Mouse (Mus musculus): Measurements from ENCODE around the gene Trpc7. TPM values are rescaled to one million over a fixed set of nuclear protein-coding genes. Genes with fewer than 3 reads are reported as not detected.

Trpc7 gene
- total and polyA plus RNA-seq, 3 experiments = 0.13 to 0.66 (median 0.23) TPM

DNA sequence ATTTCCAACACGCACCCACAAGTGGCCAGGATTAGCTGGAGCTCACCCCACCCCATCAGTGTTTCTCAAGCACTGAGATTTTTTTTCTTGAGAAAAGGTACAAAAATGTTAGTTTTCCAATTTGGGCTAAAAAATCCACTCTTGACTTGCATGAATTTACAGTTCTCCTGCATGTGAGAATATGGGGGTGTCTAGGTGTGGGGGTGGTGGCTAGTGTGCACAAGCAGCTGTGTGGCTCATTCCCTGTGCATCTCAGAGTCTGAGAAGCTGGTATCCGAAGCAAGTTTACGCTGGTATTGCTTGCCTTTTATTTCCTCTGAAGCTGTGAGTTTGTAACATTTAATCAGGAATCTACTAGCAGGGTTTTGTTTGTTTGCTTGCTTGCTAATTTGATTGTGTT lies 105.1 kb downstream of the Trpc7 start:
- DNase-seq = no peak

GRCm38 (mm10) chr13:56782621-56783020 lies 113.2 kb downstream of the Trpc7 start:
- no peak for DNase-seq

DNA sequence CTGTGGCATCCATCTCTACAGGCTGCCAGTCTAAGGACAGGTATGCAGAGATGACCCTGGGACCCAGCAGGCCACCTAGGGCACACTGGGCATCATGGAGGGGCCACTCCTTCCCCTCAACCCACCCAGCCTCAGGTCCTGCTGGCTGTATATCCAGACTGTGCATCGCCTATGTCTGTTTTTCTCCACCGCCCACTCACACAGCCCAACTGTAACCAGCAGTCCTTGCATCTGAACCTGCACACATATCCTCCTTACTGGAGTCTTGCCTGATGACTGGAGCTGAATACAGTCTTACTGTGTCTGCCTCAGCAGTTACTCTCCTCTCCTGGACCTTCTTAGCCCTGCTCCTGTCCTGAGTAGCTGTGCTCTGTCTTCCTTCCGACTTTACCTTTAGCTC lies 114.1 kb downstream of the Trpc7 start:
- DNase-seq = no peak

- peak; percentile 50 for DNase-seq
Observed at GRCm38 (mm10) chr13:56780746-56781469, 114.9 kb downstream of the Trpc7 start.

GRCm38 (mm10) chr13:56774304-56774703 lies 121.5 kb downstream of the Trpc7 start:
- no peak for DNase-seq

DNA sequence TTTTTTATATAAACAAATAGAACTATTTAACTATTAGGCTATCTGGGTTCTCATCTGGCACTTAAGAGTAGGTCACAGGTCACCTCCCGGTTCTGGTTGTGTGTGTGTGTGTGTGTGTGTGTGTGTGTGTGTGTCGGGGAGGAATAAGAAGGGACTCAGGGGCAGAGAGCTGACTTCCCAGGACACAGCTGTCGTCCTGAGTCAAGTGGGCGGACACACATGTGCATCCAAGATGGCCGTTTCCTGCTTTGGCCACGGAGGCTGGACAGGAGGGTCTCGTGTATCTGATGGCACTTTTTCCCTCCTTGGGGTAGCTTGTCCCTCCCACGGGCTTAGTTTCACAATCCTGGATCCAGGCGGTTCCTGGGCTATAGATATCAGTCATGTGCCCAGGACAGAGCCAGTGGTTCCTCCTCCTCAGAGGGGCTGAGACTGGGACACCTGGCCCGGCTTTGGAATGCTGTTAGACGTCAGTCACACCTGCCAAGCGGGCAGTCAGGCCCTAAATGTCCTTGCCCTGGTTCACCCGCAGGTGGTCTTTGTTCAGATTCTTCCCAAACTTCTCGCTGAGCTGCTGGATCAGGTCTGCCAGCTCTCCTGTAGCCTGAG lies 122.4 kb downstream of the Trpc7 start:
- no peak for DNase-seq

GRCm38 (mm10) chr13:56772592-56772991 lies 123.2 kb downstream of the Trpc7 start:
- DNase-seq = no peak

- no peak for DNase-seq
Observed at GRCm38 (mm10) chr13:56770786-56771185, 125.0 kb downstream of the Trpc7 start.

DNA sequence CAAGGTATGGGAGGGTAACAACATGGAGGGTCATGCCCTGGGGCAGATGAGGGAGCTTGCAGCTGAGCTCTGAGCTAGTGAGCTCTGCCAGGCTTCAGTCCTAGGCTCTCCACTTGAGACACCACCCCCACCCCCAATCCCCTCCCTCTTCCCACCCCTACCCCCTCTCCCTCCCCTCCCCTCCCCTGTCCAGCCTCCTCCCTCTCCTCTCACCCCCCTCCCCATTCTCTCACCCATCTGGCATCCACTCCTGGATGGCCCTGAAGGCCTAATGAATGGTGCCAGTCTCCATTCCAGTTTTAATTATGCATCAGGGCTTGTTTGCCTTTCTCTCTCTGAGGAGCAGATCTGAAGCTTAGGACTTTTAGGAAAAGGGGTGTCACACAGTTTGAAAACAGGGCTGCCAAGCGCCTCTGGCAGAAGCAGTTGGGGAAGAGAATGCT lies 125.6 kb downstream of the Trpc7 start:
- no peak for DNase-seq

GRCm38 (mm10) chr13:56769431-56769830 lies 126.4 kb downstream of the Trpc7 start:
- no peak for DNase-seq

DNA sequence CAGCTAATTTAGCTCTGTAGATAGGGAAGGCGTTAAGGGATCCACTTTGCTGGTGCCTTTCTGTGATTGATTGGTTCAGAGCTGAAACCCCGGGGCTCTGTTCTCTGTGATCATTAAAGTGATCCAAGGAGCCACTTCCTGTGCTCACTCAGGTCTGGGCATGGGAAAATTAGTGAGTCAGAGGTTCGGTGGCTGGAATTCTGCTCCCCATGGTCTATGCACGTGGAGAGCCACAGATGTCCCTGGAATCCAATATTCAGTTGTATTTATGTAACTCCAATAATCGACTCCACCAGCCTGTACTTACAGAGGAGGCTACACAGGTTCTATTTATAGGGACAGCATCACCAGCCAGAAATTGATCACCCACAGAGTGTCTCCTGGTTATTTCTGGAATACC lies 129.6 kb downstream of the Trpc7 start:
- no peak for DNase-seq

GRCm38 (mm10) chr13:56765284-56766032 lies 130.3 kb downstream of the Trpc7 start:
- DNase-seq = no peak

DNA sequence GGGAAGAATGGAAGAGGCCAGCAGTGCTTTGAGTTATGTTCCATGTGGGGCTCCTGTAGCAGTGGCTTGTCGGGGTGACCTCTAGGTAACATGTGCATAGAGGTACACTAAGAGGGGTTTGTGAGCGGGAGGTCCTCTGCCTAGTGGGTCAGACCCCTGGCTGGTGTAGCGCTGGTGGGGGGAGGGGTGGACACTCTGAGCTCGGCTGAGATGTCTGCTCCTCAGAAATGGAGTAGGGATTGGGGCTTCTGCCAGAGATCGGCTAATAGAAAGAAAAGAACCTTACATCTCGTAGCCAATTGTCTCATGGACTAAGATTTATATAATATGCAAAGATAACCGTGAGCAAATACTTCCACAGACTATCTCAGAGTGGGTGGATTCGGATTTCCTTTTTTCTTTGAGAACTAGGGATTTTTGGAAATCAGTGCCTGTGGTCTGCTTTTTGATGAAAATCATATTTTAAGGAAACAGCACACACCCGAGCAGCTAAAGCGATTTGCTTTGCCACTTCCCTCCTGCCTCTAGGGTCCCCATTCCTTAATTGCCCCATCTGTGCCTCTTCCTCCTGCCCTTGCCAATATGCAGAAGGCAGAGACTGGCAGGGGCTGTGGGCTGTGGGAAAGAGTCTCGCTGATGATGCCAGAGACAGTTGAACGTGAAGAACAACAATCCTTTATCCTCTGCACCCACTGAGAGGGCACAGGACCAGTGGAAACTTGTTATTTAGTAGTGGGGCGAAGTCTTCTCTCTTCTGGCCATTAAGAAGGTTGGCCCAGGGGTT lies 133.2 kb downstream of the Trpc7 start:
- DNase-seq = no peak

GRCm38 (mm10) chr13:56758492-56758891 lies 137.3 kb downstream of the Trpc7 start:
- peak; percentile 79 for DNase-seq

DNA sequence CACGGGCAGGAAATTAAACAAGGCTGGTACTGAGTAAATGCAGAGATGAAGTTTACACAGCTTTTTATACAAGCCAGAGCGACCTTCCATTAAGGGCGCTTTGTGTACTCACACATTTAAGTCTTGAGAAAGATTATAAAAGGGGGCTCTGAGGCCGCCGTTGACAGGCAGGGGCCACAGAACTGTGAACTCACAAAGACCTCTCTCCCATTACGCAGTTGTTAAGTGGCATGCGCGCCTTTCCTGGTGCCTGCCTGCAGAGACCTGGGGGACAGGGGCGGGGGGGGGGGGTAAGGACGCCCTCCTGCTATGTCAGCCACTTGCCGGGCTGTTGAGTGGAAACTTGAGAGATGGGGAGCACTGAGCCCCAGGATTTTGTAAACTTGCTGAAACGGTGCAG lies 138.6 kb downstream of the Trpc7 start:
- no peak for DNase-seq

DNA sequence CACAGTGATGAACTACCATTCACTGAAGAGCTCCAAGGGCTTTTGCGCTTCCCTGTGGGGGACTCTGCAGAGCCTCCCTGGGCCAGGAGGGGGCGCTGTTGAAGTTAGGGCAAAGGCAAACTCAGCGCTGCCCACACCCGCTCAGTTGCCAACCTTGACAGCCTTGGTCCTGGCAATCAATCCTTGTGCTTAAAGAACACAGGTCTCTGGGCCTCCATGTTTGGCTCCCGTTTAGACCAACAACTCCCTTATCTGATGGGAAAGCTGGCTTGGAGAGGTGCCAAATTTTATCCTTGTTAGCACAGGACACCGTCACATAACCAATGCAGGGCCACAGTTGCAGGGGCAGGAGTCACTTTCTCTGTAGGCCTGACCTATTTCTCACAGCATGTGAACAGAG lies 139.9 kb downstream of the Trpc7 start:
- DNase-seq = peak; percentile 51

GRCm38 (mm10) chr13:56753192-56753951 lies 142.4 kb downstream of the Trpc7 start, which contains the start of gene Gm45623:
Gene Gm45623 (minus strand): TSS chr13:56753827.
- DNase-seq = no peak

GRCm38 (mm10) chr13:56752474-56753191 lies 143.2 kb downstream of the Trpc7 start:
- no peak for DNase-seq

DNA sequence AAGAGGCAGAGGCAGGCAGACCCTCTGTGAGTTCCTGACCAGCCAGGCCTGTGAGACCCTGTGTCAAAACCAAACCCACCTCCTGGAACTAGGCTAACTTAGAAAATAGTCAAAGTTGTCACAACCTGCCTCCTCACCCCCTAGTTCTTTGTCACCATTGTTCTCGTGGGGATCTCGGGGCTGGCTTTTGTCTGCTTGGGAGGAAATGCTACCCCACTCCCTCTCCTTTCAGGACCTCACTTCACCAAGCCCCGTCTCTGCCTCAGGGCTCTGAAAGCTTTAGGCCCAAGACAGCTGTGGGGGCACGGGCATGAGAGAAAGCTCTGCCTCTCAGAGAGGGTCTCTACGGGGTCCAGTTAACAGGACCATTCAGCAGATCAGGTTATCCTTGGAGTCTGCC lies 144.0 kb downstream of the Trpc7 start:
- DNase-seq = no peak

GRCm38 (mm10) chr13:56749377-56749776 lies 146.4 kb downstream of the Trpc7 start:
- DNase-seq = no peak

- no peak for DNase-seq
Observed at GRCm38 (mm10) chr13:56747554-56747953, 148.2 kb downstream of the Trpc7 start.
